Mouse (Mus musculus) embryonic fibroblast, embryonic 13.5 days (primary cell): ENCODE data around the gene Sorbs2.

Experiments used
- CTCF ChIP-seq: IDR thresholded peaks from 2 replicates; pipeline ENCODE4 v1.5.1; 2011; ENCODE audit warnings: mild to moderate bottlenecking, control low read depth, low read length, moderate library complexity, borderline replicate concordance; ENCODE audit not compliant: insufficient read depth
- POLR2A ChIP-seq: IDR thresholded peaks from 2 replicates; pipeline ENCODE4 v1.6.1; 2011; ENCODE audit warnings: low read depth, mild to moderate bottlenecking, control low read depth, low read length, moderate library complexity

DNA sequence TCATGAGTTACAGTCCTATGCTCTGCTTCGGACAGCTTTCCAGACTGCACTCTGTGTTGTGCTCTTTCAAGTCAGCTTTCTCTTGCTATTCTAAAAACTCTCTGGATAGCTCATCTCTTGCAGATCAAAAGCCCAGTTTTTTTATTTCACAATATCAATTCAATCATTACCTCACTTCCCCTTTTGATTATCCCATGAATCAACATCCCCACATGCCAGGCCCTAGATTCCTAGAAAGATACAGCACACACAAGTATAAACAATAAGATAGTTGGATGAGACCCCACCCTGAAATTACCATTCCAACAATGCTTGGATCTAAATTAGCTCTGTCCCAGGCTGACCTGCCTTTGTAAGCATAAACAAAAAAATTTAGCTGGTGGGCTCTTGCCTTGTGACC lies 57.6 kb downstream of the Sorbs2 start:
- no peak for TF ChIP-seq CTCF
- TF ChIP-seq POLR2A: no peak
